In genomic region chr9:103265778-103266177, GRCm38 (mm10) we compare ENCODE assay signal across 35 mouse cellular contexts. TPM values are rescaled to one million over a fixed set of nuclear protein-coding genes. Genes with fewer than 3 reads are reported as not detected.
DNase-seq lines count a peak whose midpoint lies in the region; ATAC-seq and TF ChIP-seq lines count a peak whose summit lies in the region.
"Had no signal": no experiment of that assay in that cellular context is flagged by ENCODE, and none has a peak within 500 bp of the region (broad histone marks: within the 10 kb centered on the region; RNA-seq: fewer than 3 reads in every experiment).

No protein-coding gene starts in this region.

- no peaks in the 10 kb centered on the region for H3K4me1 ChIP-seq in liver, adult 2 months (ENCODE audit: control insufficient read depth, insufficient read depth, low read length)
- H3K4me1 ChIP-seq in liver, embryonic 12.5 days = 0 out of 2 replicates have a peak, but pooled peaks cover 3% of the 10 kb centered on the region
- H3K4me1 ChIP-seq in ES-E14 (ENCODE audit: control insufficient read depth in 2 of 2, insufficient read depth in 2 of 2, low read length in 2 of 2, poor library complexity in 1 of 2) = no peaks in the 10 kb centered on the region
- no peaks in the 10 kb centered on the region for H3K4me1 ChIP-seq in liver, embryonic 14.5 days (replicated peaks; ENCODE audit: control insufficient read depth in 2 of 2, insufficient read depth in 2 of 2, low read length in 1 of 2)
- H3K4me1 ChIP-seq in forebrain, embryonic 16.5 days (replicated peaks; ENCODE audit: control insufficient read depth, insufficient read depth, low read length) = no peaks in the 10 kb centered on the region
- H3K4me1 ChIP-seq: embryonic facial prominence, embryonic 12.5 days; hindbrain, embryonic 13.5 days had no signal

- in situ Hi-C loops in ES-E14 (cut with MboI; ENCODE audit: low sequenced_read_pairs in 2 of 2, unreplicated experiment in 2 of 2) = no loop called here

- DNase-seq in liver, adult 2 months (ENCODE audit: extremely low read depth, low read depth, low spot score) = peak; percentile 25
- DNase-seq in A20 (ENCODE audit: low read depth, low spot score) (peak; percentile 14), ES-E14 (ENCODE audit: low read depth, low spot score) (peak; percentile 22)
- no peak for DNase-seq in liver, embryonic 14.5 days (ENCODE audit: low read depth in 3 of 3, low spot score in 3 of 3)
- no peak for DNase-seq in left cerebral cortex, postnatal 10 days (ENCODE audit: extremely low spot score in 1 of 2, low spot score in 2 of 2)
- DNase-seq: adrenal gland, adult 2 months; B cell, adult 2 months; cerebellum, adult 11 months; cerebellum, adult 9-10 months; embryo, embryonic 11 days; gastrocnemius, adult 2 months; gastrocnemius, postnatal 36 days; heart, adult 18-20 months; heart, postnatal 4 days; kidney, adult 9 months; kidney, postnatal 25 days; left cerebral cortex, postnatal 4 days; lung, adult 18-20 months; right cerebral cortex, postnatal 25 days; spleen, adult 18-20 months; thymus, adult 2 months had no signal

- no peaks in the 10 kb centered on the region for H3K27me3 ChIP-seq in liver, adult 2 months (ENCODE audit: control insufficient read depth, insufficient read depth, low read length)
- H3K27me3 ChIP-seq in liver, embryonic 12.5 days (replicated peaks) = no peaks in the 10 kb centered on the region
- H3K27me3 ChIP-seq in liver, embryonic 14.5 days (ENCODE audit: control insufficient read depth, insufficient read depth, low read length) = no peaks in the 10 kb centered on the region
- H3K27me3 ChIP-seq in forebrain, embryonic 16.5 days (replicated peaks; ENCODE audit: control insufficient read depth, insufficient read depth, low read length) = no peaks in the 10 kb centered on the region
- H3K27me3 ChIP-seq: embryonic facial prominence, embryonic 12.5 days; hindbrain, embryonic 13.5 days had no signal

- intact Hi-C loops in left cerebral cortex, postnatal 10 days (cut with DNase I) = no loop called here

- no peak for ATAC-seq in liver, embryonic 12.5 days
- ATAC-seq in liver, embryonic 14.5 days (ENCODE audit: insufficient read depth) = no peak
- no peak for ATAC-seq in forebrain, embryonic 16.5 days
- ATAC-seq: activated CD4-positive, CD25-positive, alpha-beta regulatory T cell, adult 4 months; forebrain, embryonic 14.5 days; intestine, postnatal 0 days; midbrain, embryonic 16.5 days had no signal

- H3K27ac ChIP-seq in liver, adult 2 months (replicated peaks; ENCODE audit: insufficient read depth, low read depth, low read length) = no peak overlapping the region
- no peak overlapping the region for H3K27ac ChIP-seq in liver, embryonic 12.5 days
- no peak overlapping the region for H3K27ac ChIP-seq in ES-E14 (ENCODE audit: insufficient read depth, low read depth, low read length, poor library complexity, severe bottlenecking)
- H3K27ac ChIP-seq in liver, embryonic 14.5 days = no peak overlapping the region
- H3K27ac ChIP-seq in forebrain, embryonic 16.5 days (ENCODE audit: low read length) = no peak overlapping the region
- H3K27ac ChIP-seq: embryonic facial prominence, embryonic 12.5 days; gastrocnemius, adult 2 months; hindbrain, embryonic 13.5 days had no signal

- peak; percentile 17; the same call in 1 of the 2 replicates for TF ChIP-seq CTCF in liver, adult 2 months (IDR thresholded peaks at IDR 0.05; ENCODE audit: low read depth, low read length)
- TF ChIP-seq CTCF in liver, embryonic 14.5 days (IDR thresholded peaks at IDR 0.05; ENCODE audit: low read depth) = peak; percentile 67

- TF ChIP-seq POLR2A in liver, adult 2 months (IDR thresholded peaks at IDR 0.05; ENCODE audit: extremely low read depth, insufficient read depth, low read length) = no peak

- no peak overlapping the region for H3K9ac ChIP-seq in liver, adult 2 months (ENCODE audit: low read depth, low read length)
- H3K9ac ChIP-seq in liver, embryonic 12.5 days = no peak overlapping the region
- H3K9ac ChIP-seq in ES-E14 (ENCODE audit: insufficient read depth, low read depth, low read length, poor library complexity, severe bottlenecking) = no peak overlapping the region
- H3K9ac ChIP-seq in liver, embryonic 14.5 days (replicated peaks) = no peak overlapping the region
- H3K9ac ChIP-seq in forebrain, embryonic 16.5 days (replicated peaks; ENCODE audit: low read depth, low read length) = no peak overlapping the region
- H3K9ac ChIP-seq: embryonic facial prominence, embryonic 12.5 days; hindbrain, embryonic 13.5 days had no signal

- H3K4me2 ChIP-seq in liver, embryonic 12.5 days = no peak overlapping the region
- H3K4me2 ChIP-seq in liver, embryonic 14.5 days (ENCODE audit: low read depth) = no peak overlapping the region
- no peak overlapping the region for H3K4me2 ChIP-seq in forebrain, embryonic 16.5 days (ENCODE audit: low read length)
- H3K4me2 ChIP-seq: embryonic facial prominence, embryonic 12.5 days; heart, embryonic 11.5 days; hindbrain, embryonic 13.5 days; midbrain, embryonic 11.5 days had no signal

- 92% methylated on average over 4 of the region's 4 CpGs for WGBS in liver, adult 2 months
- 82% methylated on average over 4 of the region's 4 CpGs for WGBS in liver, embryonic 12.5 days (ENCODE audit: insufficient replicate concordance)
- 83% methylated on average over 4 of the region's 4 CpGs for WGBS in liver, embryonic 14.5 days (ENCODE audit: insufficient replicate concordance)
- 92% methylated on average over 4 of the region's 4 CpGs for WGBS in forebrain, embryonic 16.5 days

- no peak for TF ChIP-seq EP300 in liver, embryonic 14.5 days (IDR thresholded peaks at IDR 0.05; ENCODE audit: low read depth)

- H3K9me3 ChIP-seq in liver, embryonic 12.5 days (replicated peaks) = 0 out of 2 replicates have a peak, but pooled peaks cover 5% of the 10 kb centered on the region
- H3K9me3 ChIP-seq in ES-E14 (ENCODE audit: control insufficient read depth, insufficient read depth, low read depth, low read length) = no peaks in the 10 kb centered on the region
- H3K9me3 ChIP-seq in liver, embryonic 14.5 days (ENCODE audit: control insufficient read depth, low read length) = no peaks in the 10 kb centered on the region
- H3K9me3 ChIP-seq in forebrain, embryonic 16.5 days (ENCODE audit: control insufficient read depth, low read length) = no peaks in the 10 kb centered on the region
- H3K9me3 ChIP-seq: embryonic facial prominence, embryonic 12.5 days; G1E; hindbrain, embryonic 13.5 days had no signal

- no peak overlapping the region for H3K4me3 ChIP-seq in liver, adult 2 months (ENCODE audit: insufficient read depth, low read depth, low read length)
- H3K4me3 ChIP-seq in liver, embryonic 12.5 days = no peak overlapping the region
- no peak overlapping the region for H3K4me3 ChIP-seq in ES-E14 (ENCODE audit: insufficient read depth in 1 of 2, low read depth in 1 of 2, low read length in 2 of 2, poor library complexity in 1 of 2, severe bottlenecking in 1 of 2)
- no peak overlapping the region for H3K4me3 ChIP-seq in liver, embryonic 14.5 days (ENCODE audit: insufficient read depth in 1 of 2, low read depth in 2 of 2, low read length in 2 of 2)
- H3K4me3 ChIP-seq in forebrain, embryonic 16.5 days (replicated peaks; ENCODE audit: low read length) = no peak overlapping the region
- H3K4me3 ChIP-seq: embryonic facial prominence, embryonic 12.5 days; gastrocnemius, adult 2 months; hindbrain, embryonic 13.5 days had no signal

- H3K79me2 ChIP-seq in liver, adult 2 months (ENCODE audit: control insufficient read depth, insufficient read depth, low read length) = no peaks in the 10 kb centered on the region

- peaks cover 72% of the 10 kb centered on the region for H3K36me3 ChIP-seq in liver, adult 2 months (ENCODE audit: control insufficient read depth, insufficient read depth, low read length)
- H3K36me3 ChIP-seq in liver, embryonic 12.5 days = peaks cover 88% of the 10 kb centered on the region
- H3K36me3 ChIP-seq in ES-E14 (ENCODE audit: control insufficient read depth, insufficient read depth, low read length, poor library complexity, severe bottlenecking) = no peaks in the 10 kb centered on the region
- peaks cover 55% of the 10 kb centered on the region for H3K36me3 ChIP-seq in liver, embryonic 14.5 days (replicated peaks; ENCODE audit: control insufficient read depth, insufficient read depth, low read depth)
- no peaks in the 10 kb centered on the region for H3K36me3 ChIP-seq in forebrain, embryonic 16.5 days (ENCODE audit: control insufficient read depth, insufficient read depth)
- H3K36me3 ChIP-seq: embryonic facial prominence, embryonic 12.5 days; hindbrain, embryonic 13.5 days had no signal

RNA-seq across cellular contexts. Expression of gene Trf, which starts 35.5 kb away (rescaled TPM):
- total RNA-seq in liver, adult 2 months (2014; rRNA removed) = 18,586 and 23,528 TPM in 2 replicates
- polyA plus RNA-seq in liver, adult 2 months (2012; rRNA removed) = 26,375 and 34,444 TPM in 2 replicates
- 2,820 and 2,901 TPM in 2 replicates for polyA plus RNA-seq in liver, embryonic 12.5 days (2016; fragmentation: Nextera tagmentation; extraction: Ambion mirVana)
- total RNA-seq in ES-E14 (2012; rRNA removed) = 9.6 and 11.9 TPM in 2 replicates
- polyA plus RNA-seq in liver, embryonic 14.5 days (2012; rRNA removed) = 1,880 and 2,444 TPM in 2 replicates
- polyA plus RNA-seq in liver, embryonic 14.5 days (2014; fragmentation: Nextera tagmentation; extraction: Ambion mirVana) = 4,893 and 4,971 TPM in 2 replicates
- 10 to 100 TPM; 13.7 to 19.2 TPM for total RNA-seq in left cerebral cortex, postnatal 10 days (2021)
- 29.6 and 31.3 TPM in 2 replicates for polyA plus RNA-seq in forebrain, embryonic 16.5 days (2015; fragmentation: Nextera tagmentation; extraction: Ambion mirVana)

RNA-seq across cellular contexts. Expression of gene Gm20425, which starts 35.7 kb away (rescaled TPM):
- total RNA-seq in liver, adult 2 months (2014; rRNA removed) = 0.94 and 1.1 TPM in 2 replicates
- polyA plus RNA-seq in liver, adult 2 months (2012; rRNA removed) = 0.37 and 0.43 TPM in 2 replicates
- 4.9 and 5.2 TPM in 2 replicates for polyA plus RNA-seq in liver, embryonic 12.5 days (2016; fragmentation: Nextera tagmentation; extraction: Ambion mirVana)
- 0.04 and 2.0 TPM in 2 replicates for total RNA-seq in ES-E14 (2012; rRNA removed)
- polyA plus RNA-seq in liver, embryonic 14.5 days (2012; rRNA removed) = 0.16 and 0.27 TPM in 2 replicates
- polyA plus RNA-seq in liver, embryonic 14.5 days (2014; fragmentation: Nextera tagmentation; extraction: Ambion mirVana) = 1.7 and 4.2 TPM in 2 replicates
- 1 to 10 TPM; 2.9 to 4.2 TPM for total RNA-seq in left cerebral cortex, postnatal 10 days (2021)
- 2.0 TPM in 1 of 2 replicates, not detected in the other for polyA plus RNA-seq in forebrain, embryonic 16.5 days (2015; fragmentation: Nextera tagmentation; extraction: Ambion mirVana)
- total RNA-seq: G1E; neutrophil, adult 5-6 weeks had no signal
- polyA plus RNA-seq: adrenal gland, adult 2 months; frontal cortex, adult 2 months; G1E; neural tube, embryonic 11.5 days; thymus, adult 2 months had no signal

RNA-seq across cellular contexts. Expression of gene 1300017J02Rik, which starts 39.1 kb away (rescaled TPM):
- total RNA-seq in liver, adult 2 months (2014; rRNA removed) = 600 and 608 TPM in 2 replicates
- 267 and 288 TPM in 2 replicates for polyA plus RNA-seq in liver, adult 2 months (2012; rRNA removed)
- 29.7 and 33.1 TPM in 2 replicates for polyA plus RNA-seq in liver, embryonic 12.5 days (2016; fragmentation: Nextera tagmentation; extraction: Ambion mirVana)
- 2.1 and 3.1 TPM in 2 replicates for total RNA-seq in ES-E14 (2012; rRNA removed)
- 32.4 and 42.2 TPM in 2 replicates for polyA plus RNA-seq in liver, embryonic 14.5 days (2012; rRNA removed)
- polyA plus RNA-seq in liver, embryonic 14.5 days (2014; fragmentation: Nextera tagmentation; extraction: Ambion mirVana) = 43.0 and 43.4 TPM in 2 replicates
- under 1 TPM; 0.49 to 0.99 TPM for total RNA-seq in left cerebral cortex, postnatal 10 days (2021)
- 0.89 and 1.1 TPM in 2 replicates for polyA plus RNA-seq in forebrain, embryonic 16.5 days (2015; fragmentation: Nextera tagmentation; extraction: Ambion mirVana)
- total RNA-seq: gastrocnemius, adult 2 months; gastrocnemius, postnatal 36 days; heart, adult 18-20 months had no signal
- polyA plus RNA-seq: midbrain, embryonic 16.5 days had no signal

RNA-seq across cellular contexts. Expression of gene Topbp1, which starts 39.2 kb away (rescaled TPM):
- 7.9 and 8.4 TPM in 2 replicates for total RNA-seq in liver, adult 2 months (2014; rRNA removed)
- 1.9 and 2.3 TPM in 2 replicates for polyA plus RNA-seq in liver, adult 2 months (2012; rRNA removed)
- 69.8 and 74.1 TPM in 2 replicates for polyA plus RNA-seq in liver, embryonic 12.5 days (2016; fragmentation: Nextera tagmentation; extraction: Ambion mirVana)
- 104 and 120 TPM in 2 replicates for total RNA-seq in ES-E14 (2012; rRNA removed)
- polyA plus RNA-seq in liver, embryonic 14.5 days (2012; rRNA removed) = 25.9 and 43.3 TPM in 2 replicates
- polyA plus RNA-seq in liver, embryonic 14.5 days (2014; fragmentation: Nextera tagmentation; extraction: Ambion mirVana) = 36.4 and 42.5 TPM in 2 replicates
- total RNA-seq in left cerebral cortex, postnatal 10 days (2021) = 10 to 100 TPM; 26.0 to 27.4 TPM
- 33.0 and 43.9 TPM in 2 replicates for polyA plus RNA-seq in forebrain, embryonic 16.5 days (2015; fragmentation: Nextera tagmentation; extraction: Ambion mirVana)

Comparison
In these comparisons a context has a peak if more than half of its experiments do, and no peak if none do; other contexts are left out.
1. DNase-seq: peak in liver, adult 2 months (single experiment), A20 (single experiment) and ES-E14 (single experiment); none in liver, embryonic 14.5 days (0 of 3) and left cerebral cortex, postnatal 10 days (0 of 2).
2. RNA of gene Trf, which starts 35.5 kb away (polyA plus RNA-seq): 26,375 to 34,444 TPM in liver, adult 2 months, 1,880 to 4,971 TPM in liver, embryonic 14.5 days and 2,820 to 2,901 TPM in liver, embryonic 12.5 days; 29.6 to 31.3 TPM in forebrain, embryonic 16.5 days; every median in the first group is over 10 times any median in the second.
3. RNA of gene 1300017J02Rik, which starts 39.1 kb away (polyA plus RNA-seq): 267 to 288 TPM in liver, adult 2 months, 32.4 to 43.4 TPM in liver, embryonic 14.5 days and 29.7 to 33.1 TPM in liver, embryonic 12.5 days; 0.89 to 1.1 TPM in forebrain, embryonic 16.5 days; every median in the first group is over 10 times any median in the second.